Mouse (Mus musculus) olfactory bulb, adult 2 months (tissue): Measurements from ENCODE around the gene 1700018F24Rik.
"Not testable (repeated sequence)": the region's sequence is repeated elsewhere in the genome, so short reads cannot be mapped to it uniquely, and the experiment has no call there.

ENCODE experiments used
- CTCF ChIP-seq: fragments of 200-500 bp; IDR thresholded peaks from 2 replicates; pipeline ENCODE4 v1.5.1; 2012; ENCODE audit warnings: low read depth, mild to moderate bottlenecking, low read length, moderate library complexity; ENCODE audit not compliant: insufficient read depth
- POLR2A ChIP-seq: fragments of 200-500 bp; IDR thresholded peaks from 2 replicates; pipeline ENCODE4 v1.6.1; 2012; ENCODE audit warnings: mild to moderate bottlenecking, low read depth, low read length, moderate library complexity; ENCODE audit not compliant: insufficient read depth

GRCm38 (mm10) chr5:145016761-145017160 is 26.0 kb upstream of the 1700018F24Rik start:
- not testable (repeated sequence) for TF ChIP-seq POLR2A, CTCF
